Mouse (Mus musculus) hindbrain, embryonic 11.5 days (tissue): ENCODE data around the gene Mon2. TPM values are rescaled to one million over a fixed set of nuclear protein-coding genes. Genes with fewer than 3 reads are reported as not detected.
A peak's percentile ranks its signal among the peaks of the same experiment; 100 is the strongest.

ENCODE experiments used
- ATAC-seq: fragments of 200-750 bp; cut with Nextera tagmentation; 2 replicates; pipeline ENCODE4 v1.8.0; 2017; ENCODE audit warnings: mild to moderate bottlenecking, moderate TSS enrichment, moderate library complexity; ENCODE audit not compliant: low FRiP score
- DNase-seq: peaks from one replicate; pipeline ENCODE4 v3.0.0-alpha.2; 2015; ENCODE audit warnings: low spot score
- H3K27ac ChIP-seq: fragments of 300-500 bp; sonication (generic); 2 replicates; pipeline ENCODE4 v1.5.1; 2014; ENCODE audit warnings: mild to moderate bottlenecking, low read depth, low read length
- H3K27me3 ChIP-seq: fragments of 300-500 bp; sonication (generic); 2 replicates; pipeline ENCODE4 v1.6.1; 2014; ENCODE audit warnings: mild to moderate bottlenecking, low read length, moderate library complexity, mixed read lengths; ENCODE audit not compliant: control insufficient read depth, insufficient read depth
- H3K36me3 ChIP-seq: fragments of 300-500 bp; sonication (generic); 2 replicates; pipeline ENCODE4 v1.6.1; 2014; ENCODE audit warnings: mild to moderate bottlenecking, low read length, moderate library complexity, mixed read lengths; ENCODE audit not compliant: control insufficient read depth, insufficient read depth
- H3K4me1 ChIP-seq: fragments of 300-500 bp; sonication (generic); replicated peaks from 2 replicates; pipeline ENCODE4 v1.6.1; 2014; ENCODE audit warnings: low read length, mixed read lengths; ENCODE audit not compliant: control insufficient read depth, insufficient read depth
- H3K4me2 ChIP-seq: fragments of 300-500 bp; sonication (generic); replicated peaks from 2 replicates; pipeline ENCODE4 v1.6.1; 2014; ENCODE audit warnings: mild to moderate bottlenecking, low read depth, low read length
- H3K4me3 ChIP-seq: fragments of 300-500 bp; sonication (generic); 2 replicates; pipeline ENCODE4 v1.5.1; 2014; ENCODE audit warnings: low read depth, low read length
- H3K9ac ChIP-seq: fragments of 300-500 bp; sonication (generic); 2 replicates; pipeline ENCODE4 v1.6.1; 2014; ENCODE audit warnings: low read depth, low read length
- H3K9me3 ChIP-seq: fragments of 300-500 bp; sonication (generic); 2 replicates; pipeline ENCODE4 v1.6.1; 2016; ENCODE audit warnings: low read length; ENCODE audit not compliant: control insufficient read depth
- WGBS: fragments of 180-500 bp; shearing (Covaris S2); extraction: QIAGEN DNeasy Blood & Tissue Kit; methylation state at CpG from one replicate; pipeline ENCODE4 v1.1.7; 2014; 5-methylcytosine and 5-hydroxymethylcytosine counted together
- polyA plus RNA-seq: library from polyadenylated mRNA; unstranded; fragments of >200 nt; fragmentation: Nextera tagmentation; extraction: Ambion mirVana; gene quantifications from 2 replicates; pipeline ENCODE4 v1.2.1, GENCODE M21; 2014

Gene Mon2
- polyA plus RNA-seq, 1 experiment from 2014 or later, result 34.2 TPM

- no peak for ATAC-seq
- no peak overlapping the region for H3K4me3 ChIP-seq
- no peaks in the 10 kb centered on the region for H3K36me3 ChIP-seq
- H3K27ac ChIP-seq, result no peak overlapping the region
- no peak overlapping the region for H3K4me2 ChIP-seq
- WGBS, result 96% methylated on average over 5 of the region's 5 CpGs
- H3K9me3 ChIP-seq, result no peaks in the 10 kb centered on the region
- no peaks in the 10 kb centered on the region for H3K4me1 ChIP-seq
- no peak for DNase-seq
- no peak overlapping the region for H3K9ac ChIP-seq
- H3K27me3 ChIP-seq, result no peaks in the 10 kb centered on the region
These were observed 31.8 kb upstream of the Mon2 start for GRCm38 (mm10) chr10:123108121-123108520.

- DNase-seq, result no peak
These were observed 25.0 kb upstream of the Mon2 start for GRCm38 (mm10) chr10:123101303-123101702.

GRCm38 (mm10) chr10:123100584-123100983, 24.3 kb upstream of the Mon2 start:
- no peak for ATAC-seq
- Histone ChIP-seq H3K4me2 (no peak overlapping the region), H3K27me3 (no peaks in the 10 kb centered on the region), H3K4me3 (no peak overlapping the region), H3K9ac (no peak overlapping the region), H3K36me3 (no peaks in the 10 kb centered on the region), H3K9me3 (no peaks in the 10 kb centered on the region), H3K4me1 (no peaks in the 10 kb centered on the region), H3K27ac (no peak overlapping the region)
- 84% methylated on average over 2 of the region's 2 CpGs for WGBS
- DNase-seq, result no peak

More at GRCm38 (mm10) chr10:123101303-123101702, 25.0 kb upstream of the Mon2 start:
- no peak overlapping the region for H3K4me3 ChIP-seq
- H3K4me2 ChIP-seq, result no peak overlapping the region
- no peak overlapping the region for H3K27ac ChIP-seq
- H3K27me3 ChIP-seq, result no peaks in the 10 kb centered on the region
- ATAC-seq, result no peak
- no peaks in the 10 kb centered on the region for H3K4me1 ChIP-seq
- WGBS, result 94% methylated on average over 1 of the region's 1 CpGs
- H3K9me3 ChIP-seq, result no peaks in the 10 kb centered on the region
- no peak overlapping the region for H3K9ac ChIP-seq
- H3K36me3 ChIP-seq, result no peaks in the 10 kb centered on the region

- WGBS, result 93% methylated on average over 7 of the region's 7 CpGs
- Histone ChIP-seq H3K27me3 (no peaks in the 10 kb centered on the region), H3K4me3 (no peak overlapping the region), H3K4me2 (no peak overlapping the region), H3K36me3 (no peaks in the 10 kb centered on the region), H3K9me3 (no peaks in the 10 kb centered on the region), H3K4me1 (no peaks in the 10 kb centered on the region), H3K27ac (no peak overlapping the region), H3K9ac (no peak overlapping the region)
- no peak for ATAC-seq
- no peak for DNase-seq
These were observed 18.2 kb upstream of the Mon2 start for GRCm38 (mm10) chr10:123094504-123094903.

- Histone ChIP-seq H3K36me3 (no peaks in the 10 kb centered on the region), H3K9me3 (no peaks in the 10 kb centered on the region), H3K27ac (no peak overlapping the region), H3K27me3 (no peaks in the 10 kb centered on the region), H3K4me2 (no peak overlapping the region), H3K9ac (no peak overlapping the region), H3K4me3 (no peak overlapping the region), H3K4me1 (no peaks in the 10 kb centered on the region)
- no peak for DNase-seq
- no peak for ATAC-seq
- 77% methylated on average over 3 of the region's 3 CpGs for WGBS
These were observed 16.3 kb upstream of the Mon2 start for GRCm38 (mm10) chr10:123092577-123092976.

- Histone ChIP-seq H3K27me3 (no peaks in the 10 kb centered on the region), H3K4me1 (no peaks in the 10 kb centered on the region), H3K27ac (no peak overlapping the region), H3K36me3 (no peaks in the 10 kb centered on the region), H3K4me3 (no peak overlapping the region), H3K9ac (no peak overlapping the region), H3K4me2 (no peak overlapping the region), H3K9me3 (no peaks in the 10 kb centered on the region)
- WGBS, result 41% methylated on average over 5 of the region's 5 CpGs
- peak; percentile 49; the same call in 1 of the 2 replicates for ATAC-seq
- DNase-seq, result peak; percentile 74
These were observed 15.4 kb upstream of the Mon2 start for GRCm38 (mm10) chr10:123091737-123092136.

GRCm38 (mm10) chr10:123089425-123089930, 13.2 kb upstream of the Mon2 start:
- 82% methylated on average over 12 of the region's 12 CpGs for WGBS
- DNase-seq (no peak), ATAC-seq (no peak)
- Histone ChIP-seq H3K4me3 (no peak overlapping the region), H3K27me3 (no peaks in the 10 kb centered on the region), H3K9ac (no peak overlapping the region), H3K27ac (no peak overlapping the region), H3K36me3 (no peaks in the 10 kb centered on the region), H3K9me3 (no peaks in the 10 kb centered on the region), H3K4me1 (no peaks in the 10 kb centered on the region), H3K4me2 (no peak overlapping the region)

- H3K36me3 ChIP-seq, result no peaks in the 10 kb centered on the region
- ATAC-seq, result no peak
These were observed 10.5 kb upstream of the Mon2 start for GRCm38 (mm10) chr10:123086847-123087246.

GRCm38 (mm10) chr10:123084900-123085641, 8.8 kb upstream of the Mon2 start:
- Histone ChIP-seq H3K4me3 (no peak overlapping the region), H3K4me2 (no peak overlapping the region), H3K36me3 (no peaks in the 10 kb centered on the region), H3K27ac (no peak overlapping the region), H3K27me3 (no peaks in the 10 kb centered on the region), H3K4me1 (no peaks in the 10 kb centered on the region), H3K9me3 (no peaks in the 10 kb centered on the region), H3K9ac (no peak overlapping the region)
- DNase-seq, result no peak
- no peak for ATAC-seq
- 83% methylated on average over 10 of the region's 10 CpGs for WGBS

More at GRCm38 (mm10) chr10:123086847-123087246, 10.5 kb upstream of the Mon2 start:
- Histone ChIP-seq H3K4me3 (no peak overlapping the region), H3K4me1 (no peaks in the 10 kb centered on the region), H3K27me3 (no peaks in the 10 kb centered on the region), H3K9me3 (no peaks in the 10 kb centered on the region), H3K27ac (no peak overlapping the region), H3K9ac (no peak overlapping the region), H3K4me2 (no peak overlapping the region)
- DNase-seq, result no peak
- 89% methylated on average over 2 of the region's 2 CpGs for WGBS
